Mouse (Mus musculus) sigmoid colon, adult 10 weeks (tissue): Measurements from ENCODE around the gene Olfr314. TPM values are rescaled to one million over a fixed set of nuclear protein-coding genes. Genes with fewer than 3 reads are reported as not detected.

ENCODE experiments used
- polyA plus RNA-seq: library from polyadenylated mRNA; stranded (reverse); fragments of 350-450 nt; fragmentation: Illumina TruSeq; extraction: RNeasy Lipid Tissue Mini Kit (QIAGEN cat#74804); gene quantifications from one replicate; pipeline ENCODE4 v1.2.3, GENCODE M21; 2014; ENCODE audit warnings: low read depth, low replicate concordance

Olfr314 gene
- not detected for polyA plus RNA-seq

DNA sequence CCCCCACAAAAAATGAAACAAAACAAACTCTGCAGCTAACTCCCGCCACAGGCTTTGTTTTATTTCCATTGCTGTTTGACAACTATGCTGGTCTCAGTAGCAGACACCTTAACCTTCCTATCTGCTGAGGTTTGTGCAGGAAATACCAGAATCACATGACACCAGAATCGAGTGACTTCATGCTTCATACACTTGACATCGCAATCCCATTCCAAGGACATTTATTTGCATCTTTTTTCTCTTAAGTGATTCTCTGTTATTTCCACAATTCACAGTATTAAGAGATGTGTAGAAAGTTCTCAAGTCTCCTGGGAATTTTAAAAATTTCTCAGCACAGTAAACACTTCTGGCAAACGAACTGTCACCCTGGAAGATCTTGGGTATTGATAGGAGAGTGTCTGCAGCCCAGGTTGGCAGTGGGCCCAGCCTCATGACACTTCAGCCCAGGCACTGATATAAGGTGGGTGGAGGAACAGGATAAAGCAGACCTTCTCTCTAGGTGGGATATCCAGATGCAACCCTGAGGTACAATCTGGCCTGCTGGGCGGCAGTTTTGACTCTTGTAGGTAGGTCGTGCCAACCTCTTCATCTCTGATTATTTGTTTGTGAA lies at the start of gene Olfr314:
Olfr314 (plus strand) TSS at position 473 of the 610 bp plus-strand sequence.

GRCm38 (mm10) chr11:58738792-58739262 lies 43.9 kb upstream of the Olfr314 start, which contains the start of gene Olfr317:
TSS of gene Olfr317 (minus strand) at chr11:58739212.

GRCm38 (mm10) chr11:58752434-58752833 lies 30.3 kb upstream of the Olfr314 start, which contains the start of gene Olfr316:
TSS of gene Olfr316 (plus strand) at chr11:58752734.

GRCm38 (mm10) chr11:58772888-58773287 lies 9.9 kb upstream of the Olfr314 start, which contains the start of gene Olfr315:
TSS of gene Olfr315 (plus strand) at chr11:58773188.

GRCm38 (mm10) chr11:58801558-58802228 lies 18.9 kb downstream of the Olfr314 start, which contains the start of gene Fam183b:
TSS of gene Fam183b (minus strand) at chr11:58801960.

DNA sequence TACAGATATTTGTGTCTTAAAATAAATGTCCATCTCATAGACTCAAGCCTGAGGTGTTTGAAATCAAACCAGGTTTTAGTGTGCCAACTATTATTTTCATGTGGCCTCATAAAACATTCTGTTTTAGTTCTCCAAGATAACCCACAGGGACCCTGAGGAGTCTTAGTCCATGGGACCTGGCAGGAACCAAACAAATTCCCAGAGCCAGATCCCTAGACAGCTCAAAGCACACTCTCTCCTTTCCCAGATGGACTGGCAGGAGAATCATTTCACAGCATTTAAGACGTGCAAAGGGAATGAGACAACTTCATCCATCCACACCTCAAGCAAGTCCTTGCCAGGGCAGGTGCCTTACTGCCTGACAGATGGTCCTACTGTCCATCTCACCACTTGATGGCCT lies 31.9 kb downstream of the Olfr314 start, which contains the start of gene Olfr313:
Olfr313 (plus strand) TSS at position 301 of the 400 bp plus-strand sequence.

DNA sequence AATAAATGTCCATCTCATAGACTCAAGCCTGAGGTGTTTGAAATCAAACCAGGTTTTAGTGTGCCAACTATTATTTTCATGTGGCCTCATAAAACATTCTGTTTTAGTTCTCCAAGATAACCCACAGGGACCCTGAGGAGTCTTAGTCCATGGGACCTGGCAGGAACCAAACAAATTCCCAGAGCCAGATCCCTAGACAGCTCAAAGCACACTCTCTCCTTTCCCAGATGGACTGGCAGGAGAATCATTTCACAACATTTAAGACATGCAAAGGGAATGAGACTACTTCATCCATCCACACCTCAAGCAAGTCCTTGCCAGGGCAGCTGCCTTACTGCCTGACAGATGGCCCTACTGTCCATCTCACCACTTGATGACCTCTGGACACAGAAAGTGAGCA lies 46.2 kb downstream of the Olfr314 start, which contains the start of gene Olfr312:
Olfr312 (plus strand) TSS at position 301 of the 400 bp plus-strand sequence.

Other genes with a start within 250 kb of the Olfr314 start
- not detected for gene Olfr330, start 248.1 kb upstream of the Olfr314 start, polyA plus RNA-seq
- not detected for gene Olfr329-ps, start 236.5 kb upstream of the Olfr314 start, polyA plus RNA-seq
- gene Olfr328, start 227.3 kb upstream of the Olfr314 start, polyA plus RNA-seq: not detected
- not detected for gene Olfr224, start 212.4 kb upstream of the Olfr314 start, polyA plus RNA-seq
- not detected for gene Olfr325, start 205.2 kb upstream of the Olfr314 start, polyA plus RNA-seq
- gene Olfr324, start 187.8 kb upstream of the Olfr314 start, polyA plus RNA-seq: not detected
- gene 2210407C18Rik, start 166.9 kb upstream of the Olfr314 start, polyA plus RNA-seq: 45.8 TPM
- gene Olfr323, start 152.5 kb upstream of the Olfr314 start, polyA plus RNA-seq: not detected
- gene Trim58, start 142.5 kb upstream of the Olfr314 start, polyA plus RNA-seq: not detected
- not detected for gene Olfr322, start 124.2 kb upstream of the Olfr314 start, polyA plus RNA-seq
- not detected for gene Olfr320, start 101.9 kb upstream of the Olfr314 start, polyA plus RNA-seq
- gene Olfr319, start 83.8 kb upstream of the Olfr314 start, polyA plus RNA-seq: not detected
- not detected for gene Olfr318, start 58.9 kb upstream of the Olfr314 start, polyA plus RNA-seq
- gene Olfr317, start 43.7 kb upstream of the Olfr314 start, polyA plus RNA-seq: not detected
- not detected for gene Olfr316, start 30.2 kb upstream of the Olfr314 start, polyA plus RNA-seq
- gene Olfr315, start 9.8 kb upstream of the Olfr314 start, polyA plus RNA-seq: not detected
- not detected for gene Fam183b, start 19.0 kb downstream of the Olfr314 start, polyA plus RNA-seq
- gene Olfr313, start 32.0 kb downstream of the Olfr314 start, polyA plus RNA-seq: not detected
- not detected for gene Olfr312, start 46.3 kb downstream of the Olfr314 start, polyA plus RNA-seq
- not detected for gene Olfr311, start 56.3 kb downstream of the Olfr314 start, polyA plus RNA-seq
- gene Gm12258, start 64.2 kb downstream of the Olfr314 start, polyA plus RNA-seq: 12.9 TPM
- gene 2810021J22Rik, start 84.3 kb downstream of the Olfr314 start, polyA plus RNA-seq: 8.3 TPM
- 3.9 TPM for gene Zfp39, start 121.3 kb downstream of the Olfr314 start, polyA plus RNA-seq
- not detected for gene Btnl10, start 135.0 kb downstream of the Olfr314 start, polyA plus RNA-seq
- gene Rnf187, start 156.0 kb downstream of the Olfr314 start, polyA plus RNA-seq: 6.2 TPM
- gene Hist3h2ba, start 166.0 kb downstream of the Olfr314 start, polyA plus RNA-seq: not detected
- gene Hist3h2a, start 171.7 kb downstream of the Olfr314 start, polyA plus RNA-seq: 18.4 TPM
- 0.41 TPM for gene Trim17, start 171.7 kb downstream of the Olfr314 start, polyA plus RNA-seq
- gene Trim11, start 195.1 kb downstream of the Olfr314 start, polyA plus RNA-seq: 2.8 TPM